8 mouse cellular contexts compared by ENCODE assay signal in genomic region chr6:142756507-142757333, GRCm38 (mm10). TPM values are rescaled to one million over a fixed set of nuclear protein-coding genes. Genes with fewer than 3 reads are reported as not detected.
A peak's percentile ranks its signal among the peaks of the same experiment; 100 is the strongest.
DNase-seq lines count a peak whose midpoint lies in the region; ATAC-seq and TF ChIP-seq lines count a peak whose summit lies in the region.

Gene Cmas, plus strand, starts transcription at chr6:142756686.

- peak; percentile 77 for ATAC-seq in activated CD4-positive, CD25-positive, alpha-beta regulatory T cell, adult 4 months
- peak; percentile 76 for ATAC-seq in megakaryocyte progenitor cell, adult 5-6 weeks (replicated peaks; ENCODE audit: poor library complexity)

- peak within 1 kb of the TSS; percentile 62 for H3K4me3 ChIP-seq in cortical plate, adult 2 months (ENCODE audit: insufficient read depth, low read length)

- H3K27ac ChIP-seq in cortical plate, adult 2 months (ENCODE audit: insufficient read depth, low read length), result 0 out of 2 replicates have a peak within 1 kb of the TSS, but pooled peaks have one; percentile 19

- H3K4me1 ChIP-seq in cortical plate, adult 2 months (ENCODE audit: control insufficient read depth, insufficient read depth, low read length), result peaks cover 11% of the 10 kb centered on the region

- no peak for TF ChIP-seq CTCF in cortical plate, adult 2 months (IDR thresholded peaks at IDR 0.05; ENCODE audit: extremely low read depth, insufficient read depth, low read length)

- peak; percentile 51; the same call in 1 of the 2 replicates for TF ChIP-seq POLR2A in cortical plate, adult 2 months (IDR thresholded peaks at IDR 0.05; ENCODE audit: extremely low read depth, insufficient read depth, low read length)

- DNase-seq in gastrocnemius, adult 8-10 months (ENCODE audit: low spot score in 2 of 2), result peak; percentile 64 to 79
- DNase-seq in induced T-regulatory cell, adult 2 months (ENCODE audit: low read depth), result peak; percentile 93
- DNase-seq in left cerebral cortex, adult 9 months (ENCODE audit: low spot score in 2 of 2), result peak; percentile 80 to 93
- DNase-seq in right cerebral cortex, postnatal 14 days, result peak; percentile 93
- peak; percentile 78 to 87 for DNase-seq in urinary bladder, postnatal 36 days (ENCODE audit: low spot score in 2 of 2)

RNA-seq across cellular contexts. Expression of gene Cmas, which starts in this region (rescaled TPM):
- 10 to 100 TPM; 12.4 to 14.3 TPM for polyA plus RNA-seq in activated CD4-positive, CD25-positive, alpha-beta regulatory T cell, adult 4 months (2017; shearing (Covaris generic))
- 86.8 and 88.2 TPM in 2 replicates for polyA plus RNA-seq in cortical plate, adult 2 months (2012; rRNA removed)
- 10 to 100 TPM; 31.2 to 34.2 (median 32.8) TPM for total RNA-seq in gastrocnemius, adult 8-10 months (2022)
- total RNA-seq in megakaryocyte progenitor cell, adult 5-6 weeks (2015), result 61.3 and 67.0 TPM in 2 replicates
- total RNA-seq in megakaryocyte progenitor cell, adult 5-6 weeks (2017), result 58.1 and 66.2 TPM in 2 replicates

Comparison
In these comparisons a context has a peak if more than half of its experiments do, and no peak if none do; other contexts are left out.
1. Peak in every context shown above with its lines: DNase-seq, ATAC-seq, H3K4me3 ChIP-seq and H3K27ac ChIP-seq.